Mouse (Mus musculus) CD8-positive naive resting alpha-beta T cell, adult 2 months (primary cell): ENCODE data around the gene Pip5k1b.
A peak's percentile ranks its signal among the peaks of the same experiment; 100 is the strongest.
"Not testable (repeated sequence)": the region's sequence is repeated elsewhere in the genome, so short reads cannot be mapped to it uniquely, and the experiment has no call there.

Experiments used
- DNase-seq, 2 experiments: peaks; one replicate each; pipeline ENCODE4 v3.0.0; 2022; ENCODE audit warnings: low read depth in 2 of 2, low spot score in 2 of 2

Gene Pip5k1b

GRCm38 (mm10) chr19:24555466-24555903, at the start of gene Pip5k1b:
TSS of gene Pip5k1b (minus strand) at chr19:24555872.
- peak; percentile 3 to 29 for DNase-seq

- no peak for DNase-seq
Measured at GRCm38 (mm10) chr19:24604105-24604504, 48.4 kb upstream of the Pip5k1b start.

- DNase-seq = no peak
Measured at GRCm38 (mm10) chr19:24603431-24603830, 47.8 kb upstream of the Pip5k1b start.

GRCm38 (mm10) chr19:24586726-24587125, 31.1 kb upstream of the Pip5k1b start:
- no peak for DNase-seq

- DNase-seq = no peak
Measured at GRCm38 (mm10) chr19:24585171-24585570, 29.5 kb upstream of the Pip5k1b start.

GRCm38 (mm10) chr19:24583956-24584355, 28.3 kb upstream of the Pip5k1b start:
- DNase-seq = no peak

GRCm38 (mm10) chr19:24576125-24576524, 20.5 kb upstream of the Pip5k1b start:
- DNase-seq = no peak

- DNase-seq = no peak
Measured at GRCm38 (mm10) chr19:24571756-24572181, 16.1 kb upstream of the Pip5k1b start.

- no peak for DNase-seq
Measured at GRCm38 (mm10) chr19:24570969-24571368, 15.3 kb upstream of the Pip5k1b start.

GRCm38 (mm10) chr19:24557456-24557855, 1.8 kb upstream of the Pip5k1b start:
- peak in 1 of 2 experiments; percentile 12 for DNase-seq

GRCm38 (mm10) chr19:24556585-24556966, 904 bp upstream of the Pip5k1b start:
- DNase-seq = peak in 1 of 2 experiments; percentile 0

- DNase-seq = peak in 1 of 2 experiments; percentile 14
Measured at GRCm38 (mm10) chr19:24555904-24556584, 372 bp upstream of the Pip5k1b start.

- DNase-seq = peak in 1 of 2 experiments; percentile 4
Measured at GRCm38 (mm10) chr19:24554911-24555465, 684 bp downstream of the Pip5k1b start.

- DNase-seq = no peak
Measured at GRCm38 (mm10) chr19:24554425-24554824, 1.2 kb downstream of the Pip5k1b start.

- no peak for DNase-seq
Measured at GRCm38 (mm10) chr19:24553291-24554075, 2.2 kb downstream of the Pip5k1b start.

- not testable (repeated sequence) for DNase-seq
Measured at GRCm38 (mm10) chr19:24552641-24553040, 3.0 kb downstream of the Pip5k1b start.

- DNase-seq = no peak
Measured at GRCm38 (mm10) chr19:24551196-24551954, 4.3 kb downstream of the Pip5k1b start.

- DNase-seq = no peak
Measured at GRCm38 (mm10) chr19:24550778-24551177, 4.9 kb downstream of the Pip5k1b start.

- no peak for DNase-seq
Measured at GRCm38 (mm10) chr19:24550016-24550415, 5.7 kb downstream of the Pip5k1b start.

- no peak for DNase-seq
Measured at GRCm38 (mm10) chr19:24548337-24548736, 7.3 kb downstream of the Pip5k1b start.

- DNase-seq = no peak
Measured at GRCm38 (mm10) chr19:24546153-24546552, 9.5 kb downstream of the Pip5k1b start.
